Mouse (Mus musculus): Measurements from ENCODE around the gene St8sia2. TPM values are rescaled to one million over a fixed set of nuclear protein-coding genes. Genes with fewer than 3 reads are reported as not detected.

The St8sia2 gene
- polyA plus RNA-seq, 1 experiment from 2014 or later, result 3.2 TPM

- Histone ChIP-seq H3K4me2 (ENCODE audit: low read depth, low read length) (no peak overlapping the region), H3K4me3 (ENCODE audit: low read length) (no peak overlapping the region), H3K27ac (ENCODE audit: low read length) (no peak overlapping the region), H3K27me3 (replicated peaks; ENCODE audit: control insufficient read depth, insufficient read depth, low read length) (no peaks in the 10 kb centered on the region), H3K9me3 (ENCODE audit: control insufficient read depth, low read length) (no peaks in the 10 kb centered on the region), H3K9ac (ENCODE audit: low read depth, low read length) (no peak overlapping the region), H3K36me3 (ENCODE audit: control insufficient read depth, insufficient read depth, low read length) (no peaks in the 10 kb centered on the region), H3K4me1 (ENCODE audit: control insufficient read depth, insufficient read depth, low read length) (peaks cover 6% of the 10 kb centered on the region; the same call in 1 of the 2 replicates)
- no peak for ATAC-seq
- 79% methylated on average over 7 of the region's 7 CpGs for WGBS
Measured at GRCm38 (mm10) chr7:73938046-73938810, 75.3 kb downstream of the St8sia2 start.

- Histone ChIP-seq H3K4me2 (ENCODE audit: low read depth, low read length) (no peak overlapping the region), H3K4me1 (ENCODE audit: control insufficient read depth, insufficient read depth, low read length) (no peaks in the 10 kb centered on the region), H3K27me3 (replicated peaks; ENCODE audit: control insufficient read depth, insufficient read depth, low read length) (no peaks in the 10 kb centered on the region), H3K27ac (ENCODE audit: low read length) (no peak overlapping the region), H3K9ac (ENCODE audit: low read depth, low read length) (no peak overlapping the region), H3K36me3 (ENCODE audit: control insufficient read depth, insufficient read depth, low read length) (no peaks in the 10 kb centered on the region), H3K4me3 (ENCODE audit: low read length) (no peak overlapping the region), H3K9me3 (ENCODE audit: control insufficient read depth, low read length) (no peaks in the 10 kb centered on the region)
- ATAC-seq, result no peak
- 67% methylated on average over 3 of the region's 3 CpGs for WGBS
Measured at GRCm38 (mm10) chr7:73936119-73936518, 77.4 kb downstream of the St8sia2 start.

GRCm38 (mm10) chr7:73935703-73936102, 77.8 kb downstream of the St8sia2 start:
- no peak overlapping the region for H3K9ac ChIP-seq (ENCODE audit: low read depth, low read length)
- no peaks in the 10 kb centered on the region for H3K9me3 ChIP-seq (ENCODE audit: control insufficient read depth, low read length)
- H3K27me3 ChIP-seq (replicated peaks; ENCODE audit: control insufficient read depth, insufficient read depth, low read length), result no peaks in the 10 kb centered on the region
- no peaks in the 10 kb centered on the region for H3K4me1 ChIP-seq (ENCODE audit: control insufficient read depth, insufficient read depth, low read length)
- no peaks in the 10 kb centered on the region for H3K36me3 ChIP-seq (ENCODE audit: control insufficient read depth, insufficient read depth, low read length)
- H3K4me3 ChIP-seq (ENCODE audit: low read length), result no peak overlapping the region
- no peak for ATAC-seq
- WGBS, result 74% methylated on average over 2 of the region's 2 CpGs
- H3K27ac ChIP-seq (ENCODE audit: low read length), result no peak overlapping the region
- H3K4me2 ChIP-seq (ENCODE audit: low read depth, low read length), result no peak overlapping the region

GRCm38 (mm10) chr7:73933036-73933435, 80.5 kb downstream of the St8sia2 start:
- Histone ChIP-seq H3K4me3 (ENCODE audit: low read length) (no peak overlapping the region), H3K9ac (ENCODE audit: low read depth, low read length) (no peak overlapping the region), H3K9me3 (ENCODE audit: control insufficient read depth, low read length) (no peaks in the 10 kb centered on the region), H3K4me1 (ENCODE audit: control insufficient read depth, insufficient read depth, low read length) (no peaks in the 10 kb centered on the region), H3K4me2 (ENCODE audit: low read depth, low read length) (no peak overlapping the region), H3K36me3 (ENCODE audit: control insufficient read depth, insufficient read depth, low read length) (no peaks in the 10 kb centered on the region), H3K27ac (ENCODE audit: low read length) (no peak overlapping the region), H3K27me3 (replicated peaks; ENCODE audit: control insufficient read depth, insufficient read depth, low read length) (no peaks in the 10 kb centered on the region)
- no peak for ATAC-seq
- 72% methylated on average over 3 of the region's 3 CpGs for WGBS

GRCm38 (mm10) chr7:73920921-73921485, 92.5 kb downstream of the St8sia2 start:
- Histone ChIP-seq H3K9me3 (ENCODE audit: control insufficient read depth, low read length) (no peaks in the 10 kb centered on the region), H3K9ac (ENCODE audit: low read depth, low read length) (no peak overlapping the region), H3K4me3 (ENCODE audit: low read length) (no peak overlapping the region), H3K4me2 (ENCODE audit: low read depth, low read length) (no peak overlapping the region), H3K27me3 (replicated peaks; ENCODE audit: control insufficient read depth, insufficient read depth, low read length) (no peaks in the 10 kb centered on the region), H3K36me3 (ENCODE audit: control insufficient read depth, insufficient read depth, low read length) (no peaks in the 10 kb centered on the region), H3K4me1 (ENCODE audit: control insufficient read depth, insufficient read depth, low read length) (no peaks in the 10 kb centered on the region), H3K27ac (ENCODE audit: low read length) (no peak overlapping the region)
- 76% methylated on average over 16 of the region's 16 CpGs for WGBS
- no peak for ATAC-seq

GRCm38 (mm10) chr7:73917633-73918311, 95.7 kb downstream of the St8sia2 start:
- Histone ChIP-seq H3K9me3 (ENCODE audit: control insufficient read depth, low read length) (no peaks in the 10 kb centered on the region), H3K4me1 (ENCODE audit: control insufficient read depth, insufficient read depth, low read length) (no peaks in the 10 kb centered on the region), H3K9ac (ENCODE audit: low read depth, low read length) (no peak overlapping the region), H3K27ac (ENCODE audit: low read length) (peak overlapping the region; percentile 34), H3K4me3 (ENCODE audit: low read length) (no peak overlapping the region), H3K27me3 (replicated peaks; ENCODE audit: control insufficient read depth, insufficient read depth, low read length) (no peaks in the 10 kb centered on the region), H3K4me2 (ENCODE audit: low read depth, low read length) (no peak overlapping the region), H3K36me3 (ENCODE audit: control insufficient read depth, insufficient read depth, low read length) (no peaks in the 10 kb centered on the region)
- ATAC-seq, result peak; percentile 67
- WGBS, result 55% methylated on average over 9 of the region's 9 CpGs

GRCm38 (mm10) chr7:73911899-73912298, 101.6 kb downstream of the St8sia2 start:
- 27% methylated on average over 4 of the region's 4 CpGs for WGBS
- H3K36me3 ChIP-seq (ENCODE audit: control insufficient read depth, insufficient read depth, low read length), result no peaks in the 10 kb centered on the region
- H3K4me1 ChIP-seq (ENCODE audit: control insufficient read depth, insufficient read depth, low read length), result no peaks in the 10 kb centered on the region
- H3K27ac ChIP-seq (ENCODE audit: low read length), result no peak overlapping the region
- no peak overlapping the region for H3K9ac ChIP-seq (ENCODE audit: low read depth, low read length)
- H3K4me2 ChIP-seq (ENCODE audit: low read depth, low read length), result no peak overlapping the region
- H3K27me3 ChIP-seq (replicated peaks; ENCODE audit: control insufficient read depth, insufficient read depth, low read length), result no peaks in the 10 kb centered on the region
- H3K4me3 ChIP-seq (ENCODE audit: low read length), result no peak overlapping the region
- no peaks in the 10 kb centered on the region for H3K9me3 ChIP-seq (ENCODE audit: control insufficient read depth, low read length)
- no peak for ATAC-seq

- ATAC-seq, result no peak
- Histone ChIP-seq H3K9ac (ENCODE audit: low read depth, low read length) (no peak overlapping the region), H3K36me3 (ENCODE audit: control insufficient read depth, insufficient read depth, low read length) (no peaks in the 10 kb centered on the region), H3K9me3 (ENCODE audit: control insufficient read depth, low read length) (no peaks in the 10 kb centered on the region), H3K4me1 (ENCODE audit: control insufficient read depth, insufficient read depth, low read length) (no peaks in the 10 kb centered on the region), H3K27ac (ENCODE audit: low read length) (no peak overlapping the region), H3K4me2 (ENCODE audit: low read depth, low read length) (no peak overlapping the region), H3K4me3 (ENCODE audit: low read length) (no peak overlapping the region), H3K27me3 (replicated peaks; ENCODE audit: control insufficient read depth, insufficient read depth, low read length) (no peaks in the 10 kb centered on the region)
- 92% methylated on average over 4 of the region's 4 CpGs for WGBS
Measured at GRCm38 (mm10) chr7:73910843-73911242, 102.6 kb downstream of the St8sia2 start.

GRCm38 (mm10) chr7:73909432-73910205, 103.9 kb downstream of the St8sia2 start:
- WGBS, result 78% methylated on average over 5 of the region's 5 CpGs
- Histone ChIP-seq H3K4me2 (ENCODE audit: low read depth, low read length) (no peak overlapping the region), H3K9ac (ENCODE audit: low read depth, low read length) (no peak overlapping the region), H3K27ac (ENCODE audit: low read length) (no peak overlapping the region), H3K4me1 (ENCODE audit: control insufficient read depth, insufficient read depth, low read length) (no peaks in the 10 kb centered on the region), H3K27me3 (replicated peaks; ENCODE audit: control insufficient read depth, insufficient read depth, low read length) (no peaks in the 10 kb centered on the region), H3K4me3 (ENCODE audit: low read length) (no peak overlapping the region), H3K36me3 (ENCODE audit: control insufficient read depth, insufficient read depth, low read length) (no peaks in the 10 kb centered on the region), H3K9me3 (ENCODE audit: control insufficient read depth, low read length) (no peaks in the 10 kb centered on the region)
- no peak for ATAC-seq

Measured in intestine, embryonic 16.5 days (tissue).